Mouse (Mus musculus): Measurements from ENCODE around the gene Trim54. TPM values are rescaled to one million over a fixed set of nuclear protein-coding genes. Genes with fewer than 3 reads are reported as not detected.

Gene Trim54
- polyA plus RNA-seq, 1 experiment from 2014 or later, result 0.55 TPM

GRCm38 (mm10) chr5:31080059-31080794 lies 36.3 kb upstream of the Trim54 start:
- Histone ChIP-seq H3K27ac (ENCODE audit: low read length) (no peak overlapping the region), H3K36me3 (ENCODE audit: insufficient read depth, low read length) (0 out of 2 replicates have a peak, but pooled peaks cover 5% of the 10 kb centered on the region), H3K9ac (replicated peaks; ENCODE audit: low read depth) (no peak overlapping the region), H3K4me1 (ENCODE audit: insufficient read depth, low read depth, low read length) (no peaks in the 10 kb centered on the region), H3K9me3 (ENCODE audit: low read length) (no peaks in the 10 kb centered on the region), H3K27me3 (replicated peaks; ENCODE audit: insufficient read depth, low read length) (no peaks in the 10 kb centered on the region), H3K4me3 (ENCODE audit: low read depth, low read length) (no peak overlapping the region), H3K4me2 (replicated peaks; ENCODE audit: low read depth, low read length) (no peak overlapping the region)
- ATAC-seq (no peak), DNase-seq (ENCODE audit: low spot score) (no peak)
- WGBS, result 63% methylated on average over 13 of the region's 13 CpGs
- TF ChIP-seq EP300 (IDR thresholded peaks at IDR 0.05) (no peak), CTCF (IDR thresholded peaks at IDR 0.05) (no peak)

- WGBS, result 64% methylated on average over 3 of the region's 3 CpGs
- no peak for ATAC-seq
- TF ChIP-seq EP300 (IDR thresholded peaks at IDR 0.05) (no peak), CTCF (IDR thresholded peaks at IDR 0.05) (no peak)
- Histone ChIP-seq H3K9ac (replicated peaks; ENCODE audit: low read depth) (no peak overlapping the region), H3K9me3 (ENCODE audit: low read length) (no peaks in the 10 kb centered on the region), H3K4me1 (ENCODE audit: insufficient read depth, low read depth, low read length) (no peaks in the 10 kb centered on the region), H3K27me3 (replicated peaks; ENCODE audit: insufficient read depth, low read length) (no peaks in the 10 kb centered on the region), H3K27ac (ENCODE audit: low read length) (no peak overlapping the region), H3K4me2 (replicated peaks; ENCODE audit: low read depth, low read length) (no peak overlapping the region), H3K36me3 (ENCODE audit: insufficient read depth, low read length) (0 out of 2 replicates have a peak, but pooled peaks cover 5% of the 10 kb centered on the region), H3K4me3 (ENCODE audit: low read depth, low read length) (no peak overlapping the region)
- DNase-seq (ENCODE audit: low spot score), result no peak
Measured at GRCm38 (mm10) chr5:31080795-31081164, 35.7 kb upstream of the Trim54 start.

- TF ChIP-seq EP300 (IDR thresholded peaks at IDR 0.05) (no peak), CTCF (IDR thresholded peaks at IDR 0.05) (peak; percentile 74)
- DNase-seq (ENCODE audit: low spot score) (peak; percentile 32), ATAC-seq (no peak)
- Histone ChIP-seq H3K36me3 (ENCODE audit: insufficient read depth, low read length) (0 out of 2 replicates have a peak, but pooled peaks cover under 1% of the 10 kb centered on the region), H3K4me3 (ENCODE audit: low read depth, low read length) (no peak overlapping the region), H3K4me2 (replicated peaks; ENCODE audit: low read depth, low read length) (no peak overlapping the region), H3K4me1 (ENCODE audit: insufficient read depth, low read depth, low read length) (no peaks in the 10 kb centered on the region), H3K27me3 (replicated peaks; ENCODE audit: insufficient read depth, low read length) (no peaks in the 10 kb centered on the region), H3K9ac (replicated peaks; ENCODE audit: low read depth) (no peak overlapping the region), H3K27ac (ENCODE audit: low read length) (no peak overlapping the region), H3K9me3 (ENCODE audit: low read length) (no peaks in the 10 kb centered on the region)
- 75% methylated on average over 3 of the region's 3 CpGs for WGBS
Measured at GRCm38 (mm10) chr5:31081386-31081785, 35.1 kb upstream of the Trim54 start.

- peak; percentile 59 for DNase-seq (ENCODE audit: low spot score)
- no peaks in the 10 kb centered on the region for H3K36me3 ChIP-seq (ENCODE audit: insufficient read depth, low read length)
- no peak overlapping the region for H3K4me2 ChIP-seq (replicated peaks; ENCODE audit: low read depth, low read length)
- no peak overlapping the region for H3K4me3 ChIP-seq (ENCODE audit: low read depth, low read length)
- no peak for TF ChIP-seq EP300 (IDR thresholded peaks at IDR 0.05)
- peak; percentile 78 for TF ChIP-seq CTCF (IDR thresholded peaks at IDR 0.05)
- no peaks in the 10 kb centered on the region for H3K4me1 ChIP-seq (ENCODE audit: insufficient read depth, low read depth, low read length)
- H3K27me3 ChIP-seq (replicated peaks; ENCODE audit: insufficient read depth, low read length), result no peaks in the 10 kb centered on the region
- H3K27ac ChIP-seq (ENCODE audit: low read length), result no peak overlapping the region
- 9% methylated on average over 5 of the region's 5 CpGs for WGBS
- no peaks in the 10 kb centered on the region for H3K9me3 ChIP-seq (ENCODE audit: low read length)
- ATAC-seq, result peak; percentile 59
- no peak overlapping the region for H3K9ac ChIP-seq (replicated peaks; ENCODE audit: low read depth)
Measured at GRCm38 (mm10) chr5:31082355-31082754, 34.2 kb upstream of the Trim54 start.

GRCm38 (mm10) chr5:31082935-31083625 lies 33.4 kb upstream of the Trim54 start:
- Histone ChIP-seq H3K9me3 (ENCODE audit: low read length) (no peaks in the 10 kb centered on the region), H3K4me2 (replicated peaks; ENCODE audit: low read depth, low read length) (no peak overlapping the region), H3K27me3 (replicated peaks; ENCODE audit: insufficient read depth, low read length) (peaks cover 5% of the 10 kb centered on the region; the same call in 1 of the 2 replicates), H3K9ac (replicated peaks; ENCODE audit: low read depth) (no peak overlapping the region), H3K4me3 (ENCODE audit: low read depth, low read length) (no peak overlapping the region), H3K4me1 (ENCODE audit: insufficient read depth, low read depth, low read length) (no peaks in the 10 kb centered on the region), H3K36me3 (ENCODE audit: insufficient read depth, low read length) (no peaks in the 10 kb centered on the region), H3K27ac (ENCODE audit: low read length) (no peak overlapping the region)
- TF ChIP-seq EP300 (IDR thresholded peaks at IDR 0.05) (no peak), CTCF (IDR thresholded peaks at IDR 0.05) (no peak)
- DNase-seq (ENCODE audit: low spot score) (no peak), ATAC-seq (no peak)
- 23% methylated on average over 12 of the region's 12 CpGs for WGBS

GRCm38 (mm10) chr5:31083949-31084348 lies 32.6 kb upstream of the Trim54 start:
- WGBS, result 29% methylated on average over 8 of the region's 8 CpGs
- Histone ChIP-seq H3K9ac (replicated peaks; ENCODE audit: low read depth) (no peak overlapping the region), H3K27ac (ENCODE audit: low read length) (no peak overlapping the region), H3K27me3 (replicated peaks; ENCODE audit: insufficient read depth, low read length) (peaks cover 9% of the 10 kb centered on the region; the same call in 1 of the 2 replicates), H3K4me2 (replicated peaks; ENCODE audit: low read depth, low read length) (no peak overlapping the region), H3K36me3 (ENCODE audit: insufficient read depth, low read length) (no peaks in the 10 kb centered on the region), H3K4me1 (ENCODE audit: insufficient read depth, low read depth, low read length) (no peaks in the 10 kb centered on the region), H3K4me3 (ENCODE audit: low read depth, low read length) (no peak overlapping the region), H3K9me3 (ENCODE audit: low read length) (no peaks in the 10 kb centered on the region)
- no peak for TF ChIP-seq EP300 (IDR thresholded peaks at IDR 0.05)
- TF ChIP-seq CTCF (IDR thresholded peaks at IDR 0.05), result no peak
- DNase-seq (ENCODE audit: low spot score) (no peak), ATAC-seq (no peak)
